Mouse (Mus musculus): ENCODE results near the gene Slc1a2.

- TF ChIP-seq CTCF (IDR thresholded peaks at IDR 0.05; ENCODE audit: borderline replicate concordance, insufficient read depth, low read length) (no peak), POLR2A (IDR thresholded peaks at IDR 0.05; ENCODE audit: low read depth, low read length) (no peak)
These were observed 105.5 kb downstream of the Slc1a2 start for GRCm38 (mm10) chr2:102763991-102764390.
